Mouse (Mus musculus): ENCODE results near the gene Igsf9. TPM values are rescaled to one million over a fixed set of nuclear protein-coding genes. Genes with fewer than 3 reads are reported as not detected.

Igsf9 gene
- polyA plus RNA-seq, 1 experiment from 2014 or later: 20.4 TPM

GRCm38 (mm10) chr1:172515396-172515795 is 33.8 kb downstream of the Igsf9 start:
- H3K4me1 ChIP-seq (replicated peaks; ENCODE audit: control insufficient read depth, insufficient read depth, low read length): peaks cover 47% of the 10 kb centered on the region
- H3K9me3 ChIP-seq (ENCODE audit: control insufficient read depth, low read length): peaks cover 6% of the 10 kb centered on the region
- H3K36me3 ChIP-seq (ENCODE audit: control insufficient read depth, insufficient read depth, low read length): no peaks in the 10 kb centered on the region
- H3K9ac ChIP-seq (ENCODE audit: low read length): no peak overlapping the region
- no peak overlapping the region for H3K4me3 ChIP-seq (ENCODE audit: low read length)
- no peak for ATAC-seq (ENCODE audit: low read depth)
- no peak overlapping the region for H3K4me2 ChIP-seq (ENCODE audit: low read depth, low read length)
- no peaks in the 10 kb centered on the region for H3K27me3 ChIP-seq (ENCODE audit: control insufficient read depth, insufficient read depth, low read depth, low read length)
- WGBS: 48% methylated on average over 1 of the region's 1 CpGs
- peak overlapping the region; percentile 70 for H3K27ac ChIP-seq (ENCODE audit: low read length)

GRCm38 (mm10) chr1:172518013-172518412 is 36.4 kb downstream of the Igsf9 start:
- no peak for ATAC-seq (ENCODE audit: low read depth)
- H3K4me2 ChIP-seq (ENCODE audit: low read depth, low read length): no peak overlapping the region
- WGBS: 77% methylated on average over 4 of the region's 4 CpGs

GRCm38 (mm10) chr1:172519644-172520043 is 38.1 kb downstream of the Igsf9 start:
- H3K9me3 ChIP-seq (ENCODE audit: control insufficient read depth, low read length): peaks cover 6% of the 10 kb centered on the region
- 56% methylated on average over 6 of the region's 6 CpGs for WGBS
- H3K4me1 ChIP-seq (replicated peaks; ENCODE audit: control insufficient read depth, insufficient read depth, low read length): peaks cover 51% of the 10 kb centered on the region
- no peak overlapping the region for H3K9ac ChIP-seq (ENCODE audit: low read length)
- no peaks in the 10 kb centered on the region for H3K36me3 ChIP-seq (ENCODE audit: control insufficient read depth, insufficient read depth, low read length)
- H3K27ac ChIP-seq (ENCODE audit: low read length): peak overlapping the region; percentile 83
- H3K27me3 ChIP-seq (ENCODE audit: control insufficient read depth, insufficient read depth, low read depth, low read length): no peaks in the 10 kb centered on the region
- no peak overlapping the region for H3K4me2 ChIP-seq (ENCODE audit: low read depth, low read length)
- no peak overlapping the region for H3K4me3 ChIP-seq (ENCODE audit: low read length)
- ATAC-seq (ENCODE audit: low read depth): no peak

More at GRCm38 (mm10) chr1:172518013-172518412, 36.4 kb downstream of the Igsf9 start:
- Histone ChIP-seq H3K27ac (ENCODE audit: low read length) (no peak overlapping the region), H3K27me3 (ENCODE audit: control insufficient read depth, insufficient read depth, low read depth, low read length) (no peaks in the 10 kb centered on the region), H3K36me3 (ENCODE audit: control insufficient read depth, insufficient read depth, low read length) (no peaks in the 10 kb centered on the region), H3K9ac (ENCODE audit: low read length) (no peak overlapping the region), H3K4me3 (ENCODE audit: low read length) (no peak overlapping the region), H3K9me3 (ENCODE audit: control insufficient read depth, low read length) (peaks cover 6% of the 10 kb centered on the region), H3K4me1 (replicated peaks; ENCODE audit: control insufficient read depth, insufficient read depth, low read length) (peaks cover 56% of the 10 kb centered on the region)

- H3K4me3 ChIP-seq (ENCODE audit: low read length): peak within 1 kb of the TSS; percentile 49
- H3K27me3 ChIP-seq (ENCODE audit: control insufficient read depth, insufficient read depth, low read depth, low read length): no peaks in the 10 kb centered on the region
- peaks cover 6% of the 10 kb centered on the region for H3K9me3 ChIP-seq (ENCODE audit: control insufficient read depth, low read length)
- peak; percentile 76 for ATAC-seq (ENCODE audit: low read depth)
- H3K27ac ChIP-seq (ENCODE audit: low read length): peak within 1 kb of the TSS; percentile 83
- H3K36me3 ChIP-seq (ENCODE audit: control insufficient read depth, insufficient read depth, low read length): no peaks in the 10 kb centered on the region
- H3K4me2 ChIP-seq (ENCODE audit: low read depth, low read length): peak within 1 kb of the TSS; percentile 65
- WGBS: 3% methylated on average over 28 of the region's 28 CpGs
- peak within 1 kb of the TSS; percentile 55 for H3K9ac ChIP-seq (ENCODE audit: low read length)
- peaks cover 49% of the 10 kb centered on the region for H3K4me1 ChIP-seq (replicated peaks; ENCODE audit: control insufficient read depth, insufficient read depth, low read length)
Observed at GRCm38 (mm10) chr1:172520576-172521440, 39.2 kb downstream of the Igsf9 start, which contains the start of gene Cfap45. Gene Cfap45, plus strand, starts transcription at chr1:172520801.

- H3K27me3 ChIP-seq (ENCODE audit: control insufficient read depth, insufficient read depth, low read depth, low read length): no peaks in the 10 kb centered on the region
- H3K36me3 ChIP-seq (ENCODE audit: control insufficient read depth, insufficient read depth, low read length): no peaks in the 10 kb centered on the region
- no peak overlapping the region for H3K4me3 ChIP-seq (ENCODE audit: low read length)
- peaks cover 4% of the 10 kb centered on the region for H3K9me3 ChIP-seq (ENCODE audit: control insufficient read depth, low read length)
- H3K4me1 ChIP-seq (replicated peaks; ENCODE audit: control insufficient read depth, insufficient read depth, low read length): peaks cover 66% of the 10 kb centered on the region
- H3K27ac ChIP-seq (ENCODE audit: low read length): peak overlapping the region; percentile 43
- H3K4me2 ChIP-seq (ENCODE audit: low read depth, low read length): peak overlapping the region; percentile 8; the same call in 1 of the 2 replicates
- no peak for ATAC-seq (ENCODE audit: low read depth)
- H3K9ac ChIP-seq (ENCODE audit: low read length): 0 out of 2 replicates have a peak overlapping the region, but pooled peaks have one; percentile 15
- 45% methylated on average over 7 of the region's 7 CpGs for WGBS
Observed at GRCm38 (mm10) chr1:172522524-172522923, 40.9 kb downstream of the Igsf9 start.

- peak; percentile 61 for ATAC-seq (ENCODE audit: low read depth)
- Histone ChIP-seq H3K36me3 (ENCODE audit: control insufficient read depth, insufficient read depth, low read length) (no peaks in the 10 kb centered on the region), H3K27ac (ENCODE audit: low read length) (peak overlapping the region; percentile 82), H3K4me1 (replicated peaks; ENCODE audit: control insufficient read depth, insufficient read depth, low read length) (peaks cover 66% of the 10 kb centered on the region), H3K4me3 (ENCODE audit: low read length) (no peak overlapping the region), H3K4me2 (ENCODE audit: low read depth, low read length) (no peak overlapping the region), H3K27me3 (ENCODE audit: control insufficient read depth, insufficient read depth, low read depth, low read length) (no peaks in the 10 kb centered on the region), H3K9ac (ENCODE audit: low read length) (no peak overlapping the region), H3K9me3 (ENCODE audit: control insufficient read depth, low read length) (no peaks in the 10 kb centered on the region)
- 29% methylated on average over 12 of the region's 12 CpGs for WGBS
Observed at GRCm38 (mm10) chr1:172523699-172524101, 42.1 kb downstream of the Igsf9 start.

GRCm38 (mm10) chr1:172525027-172525764 is 43.6 kb downstream of the Igsf9 start:
- ATAC-seq (ENCODE audit: low read depth): peak; percentile 58
- H3K4me3 ChIP-seq (ENCODE audit: low read length): peak overlapping the region; percentile 9; the same call in 1 of the 2 replicates

GRCm38 (mm10) chr1:172525971-172526370 is 44.4 kb downstream of the Igsf9 start:
- 44% methylated on average over 7 of the region's 7 CpGs for WGBS
- Histone ChIP-seq H3K27ac (ENCODE audit: low read length) (peak overlapping the region; percentile 95), H3K4me2 (ENCODE audit: low read depth, low read length) (peak overlapping the region; percentile 33)

More at GRCm38 (mm10) chr1:172525027-172525764, 43.6 kb downstream of the Igsf9 start:
- Histone ChIP-seq H3K4me2 (ENCODE audit: low read depth, low read length) (peak overlapping the region; percentile 33), H3K27ac (ENCODE audit: low read length) (peak overlapping the region; percentile 95), H3K4me1 (replicated peaks; ENCODE audit: control insufficient read depth, insufficient read depth, low read length) (peaks cover 58% of the 10 kb centered on the region), H3K36me3 (ENCODE audit: control insufficient read depth, insufficient read depth, low read length) (no peaks in the 10 kb centered on the region), H3K9ac (ENCODE audit: low read length) (peak overlapping the region; percentile 49), H3K27me3 (ENCODE audit: control insufficient read depth, insufficient read depth, low read depth, low read length) (no peaks in the 10 kb centered on the region), H3K9me3 (ENCODE audit: control insufficient read depth, low read length) (no peaks in the 10 kb centered on the region)
- WGBS: 26% methylated on average over 15 of the region's 15 CpGs

More at GRCm38 (mm10) chr1:172525971-172526370, 44.4 kb downstream of the Igsf9 start:
- Histone ChIP-seq H3K9ac (ENCODE audit: low read length) (peak overlapping the region; percentile 49), H3K36me3 (ENCODE audit: control insufficient read depth, insufficient read depth, low read length) (no peaks in the 10 kb centered on the region), H3K9me3 (ENCODE audit: control insufficient read depth, low read length) (no peaks in the 10 kb centered on the region), H3K4me1 (replicated peaks; ENCODE audit: control insufficient read depth, insufficient read depth, low read length) (peaks cover 55% of the 10 kb centered on the region), H3K4me3 (ENCODE audit: low read length) (peak overlapping the region; percentile 19), H3K27me3 (ENCODE audit: control insufficient read depth, insufficient read depth, low read depth, low read length) (no peaks in the 10 kb centered on the region)
- ATAC-seq (ENCODE audit: low read depth): no peak

All from lung, embryonic 16.5 days (tissue).